Mouse (Mus musculus) liver, adult 2 months (tissue): ENCODE measurements at regions not wholly inside any gene's neighbourhood (a gene's known extent, or its start where the extent isn't known, plus 50 kb on each side); places are given as distances from the start of the nearest gene placed in this dataset.

Experiments
- CTCF ChIP-seq: fragments of 200-500 bp; IDR thresholded peaks from 2 replicates; pipeline ENCODE4 v1.5.1; 2011; ENCODE audit warnings: low read depth, low read length, control low read depth
- POLR2A ChIP-seq: fragments of 200-500 bp; IDR thresholded peaks from 2 replicates; pipeline ENCODE4 v1.6.1; 2011; ENCODE audit warnings: low read length, control low read depth; ENCODE audit not compliant: insufficient read depth; ENCODE audit errors: extremely low read depth

DNA sequence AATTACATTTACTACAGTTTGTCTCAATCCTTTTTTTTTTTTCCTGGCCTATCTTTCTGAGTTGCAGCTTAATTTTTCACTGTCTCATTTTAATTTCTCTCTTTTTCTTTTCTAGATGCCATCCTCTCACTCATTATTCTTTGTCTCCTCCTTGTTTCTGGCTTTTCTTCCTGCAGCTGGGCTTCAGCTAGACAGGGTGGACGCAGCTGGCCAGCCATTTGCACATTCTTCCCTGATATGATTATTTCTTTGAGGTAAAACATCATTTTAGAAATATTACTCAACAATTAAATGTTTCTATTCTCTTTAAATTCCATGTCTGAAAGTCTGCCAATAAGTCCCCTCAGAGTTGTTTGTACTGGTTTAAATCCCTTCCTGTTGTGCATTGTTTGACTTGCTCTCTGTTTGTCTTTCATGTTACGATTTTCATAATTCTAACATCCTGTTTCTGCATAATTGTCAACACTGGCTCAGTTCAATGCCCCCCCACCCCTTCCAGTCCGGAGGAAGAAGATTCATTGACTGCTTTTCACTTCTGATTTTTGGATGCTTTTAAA lies 777.7 kb upstream of the Nr2f1 start:
- TF ChIP-seq POLR2A = no peak
- no peak for TF ChIP-seq CTCF
